16 mouse cellular contexts compared by ENCODE assay signal in the genomic region with DNA sequence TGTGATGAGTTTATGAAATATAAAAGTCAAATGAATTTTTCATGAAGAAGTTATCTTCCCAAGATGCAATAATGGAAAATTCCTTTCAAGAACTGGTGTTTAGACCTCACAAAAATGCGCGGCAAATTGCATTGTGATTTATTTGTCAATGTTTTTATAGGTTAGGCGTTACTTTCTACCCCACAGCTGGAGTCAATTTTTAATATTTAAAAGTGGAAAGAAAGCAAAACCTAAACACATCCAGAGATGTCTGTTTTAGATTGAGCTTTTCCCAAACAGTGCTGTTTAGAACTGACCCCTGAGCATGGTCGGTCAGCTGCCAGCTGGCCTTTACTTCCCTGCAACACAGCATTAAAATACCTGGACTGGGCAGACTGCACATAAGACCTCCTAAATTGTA.
"Had no signal": no experiment of that assay in that cellular context is flagged by ENCODE, and none has a peak within 500 bp of the region (broad histone marks: within the 10 kb centered on the region; RNA-seq: fewer than 3 reads in every experiment).

No protein-coding gene starts in this region.

- H3K4me1 ChIP-seq: liver, embryonic 12.5 days; lung, embryonic 15.5 days; megakaryocyte, embryonic 14.5 days; midbrain, embryonic 15.5 days; neural tube, embryonic 13.5 days had no signal

- H3K9ac ChIP-seq: kidney, embryonic 15.5 days; liver, embryonic 12.5 days; lung, embryonic 15.5 days; midbrain, embryonic 15.5 days; neural tube, embryonic 13.5 days had no signal

- ATAC-seq: intestine, embryonic 16.5 days; liver, embryonic 12.5 days; midbrain, embryonic 15.5 days had no signal

- H3K4me2 ChIP-seq: kidney, embryonic 15.5 days; liver, embryonic 12.5 days; lung, embryonic 15.5 days; midbrain, embryonic 11.5 days; midbrain, embryonic 15.5 days; neural tube, embryonic 13.5 days had no signal

- H3K27ac ChIP-seq: kidney, embryonic 15.5 days; left cerebral cortex, adult 2 months; liver, embryonic 12.5 days; lung, embryonic 15.5 days; midbrain, embryonic 15.5 days; neural tube, embryonic 13.5 days had no signal

- H3K36me3 ChIP-seq: kidney, embryonic 15.5 days; liver, embryonic 12.5 days; lung, embryonic 15.5 days; midbrain, embryonic 15.5 days; neural tube, embryonic 13.5 days had no signal

- H3K9me3 ChIP-seq: kidney, embryonic 15.5 days; liver, embryonic 12.5 days; lung, embryonic 15.5 days; megakaryocyte, embryonic 14.5 days; midbrain, embryonic 15.5 days; neural tube, embryonic 13.5 days had no signal

- DNase-seq: kidney, adult 2 months; kidney, postnatal 14 days; lung, postnatal 4 days; retina, postnatal 1 day; right cerebral cortex, postnatal 4 days; spleen, adult 18-20 months; thymus, postnatal 36 days had no signal

- H3K27me3 ChIP-seq: kidney, embryonic 15.5 days; liver, embryonic 12.5 days; lung, embryonic 15.5 days; midbrain, embryonic 15.5 days; neural tube, embryonic 13.5 days had no signal

- H3K4me3 ChIP-seq: kidney, embryonic 15.5 days; left cerebral cortex, adult 2 months; liver, embryonic 12.5 days; lung, embryonic 15.5 days; megakaryocyte, embryonic 14.5 days; midbrain, embryonic 15.5 days; neural tube, embryonic 13.5 days had no signal
